Mouse (Mus musculus) adrenal gland, adult (tissue): Measurements from ENCODE around the gene Sdf2l1.
"Not testable (repeated sequence)": the region's sequence is repeated elsewhere in the genome, so short reads cannot be mapped to it uniquely, and the experiment has no call there.

ENCODE experiments used
- DNase-seq, 2 experiments: peaks; one replicate each; pipeline ENCODE4 v3.0.0; 2022 to 2023; ENCODE audit warnings: low spot score in 1 of 2; ENCODE audit not compliant: inconsistent age in 2 of 2

The Sdf2l1 gene

GRCm38 (mm10) chr16:17132089-17132905, at the start of gene Sdf2l1:
TSS of gene Sdf2l1 (minus strand) at chr16:17132383.
- DNase-seq = peak; percentile 97 to 99

GRCm38 (mm10) chr16:17181382-17181781, 49.2 kb upstream of the Sdf2l1 start:
- DNase-seq = peak in 1 of 2 experiments; percentile 67

DNA sequence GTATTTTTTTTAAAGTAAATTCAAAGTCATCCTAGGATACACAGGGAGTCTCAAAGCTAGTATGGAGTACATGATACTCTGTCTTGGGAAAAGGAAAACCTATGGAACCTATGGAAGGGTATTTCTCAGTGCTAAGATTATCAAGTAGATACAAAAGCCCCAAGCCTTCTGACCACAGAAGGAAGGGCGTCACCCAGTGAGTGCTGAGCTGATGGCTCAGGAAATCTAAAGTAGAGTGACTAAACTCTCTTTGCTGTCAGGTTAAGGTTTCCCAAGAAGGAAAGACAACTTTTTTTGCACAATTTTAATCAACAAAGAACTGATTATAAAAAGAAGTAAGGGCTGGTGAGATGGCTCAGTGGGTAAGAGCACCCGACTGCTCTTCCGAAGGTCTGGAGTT, 47.5 kb upstream of the Sdf2l1 start:
- DNase-seq = no peak

DNA sequence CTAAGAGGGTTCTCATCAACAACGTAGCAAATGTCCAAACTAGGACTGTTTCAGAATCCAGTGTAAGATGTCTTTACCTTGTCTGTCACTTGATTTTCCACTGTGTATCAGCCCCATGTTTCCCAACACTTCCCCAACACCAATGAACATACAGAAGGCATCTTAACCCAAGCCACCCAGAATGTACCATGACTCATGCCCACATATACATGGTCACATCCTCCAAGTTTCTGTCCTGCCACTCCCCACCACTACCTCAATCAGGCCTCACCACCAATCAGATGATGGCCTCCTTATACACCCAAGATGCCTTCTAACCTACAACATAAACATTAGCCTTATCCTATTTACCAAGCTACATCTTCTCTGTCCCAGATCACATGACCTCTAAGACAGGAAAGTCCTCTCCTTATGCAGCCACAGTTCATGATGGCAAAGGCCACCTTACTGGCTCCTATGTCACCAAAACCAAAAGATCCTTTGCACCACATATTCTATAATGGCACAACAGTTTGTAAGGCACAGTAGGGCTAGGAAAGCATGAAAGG, 45.5 kb upstream of the Sdf2l1 start:
- DNase-seq = no peak

DNA sequence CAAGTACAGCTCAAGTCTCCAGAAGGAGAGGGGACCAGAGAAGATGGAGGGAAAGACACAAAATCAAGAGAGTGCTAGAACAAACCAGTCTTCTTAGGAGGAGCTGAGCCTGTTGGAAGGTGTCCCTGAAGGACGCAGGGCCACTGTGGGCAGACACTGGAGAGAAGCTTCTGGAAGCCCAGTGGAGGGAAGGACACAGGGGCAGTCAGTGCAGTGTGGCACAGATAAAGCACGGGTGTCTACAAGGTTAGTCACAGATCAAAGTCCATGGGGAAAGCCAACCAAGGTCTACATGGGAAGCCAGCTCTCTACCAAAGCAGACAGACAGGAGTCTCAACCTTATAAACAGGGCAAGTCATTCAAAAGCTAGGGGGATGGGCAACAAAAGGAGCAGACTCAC, 43.6 kb upstream of the Sdf2l1 start:
- peak; percentile 54 to 80 for DNase-seq

DNA sequence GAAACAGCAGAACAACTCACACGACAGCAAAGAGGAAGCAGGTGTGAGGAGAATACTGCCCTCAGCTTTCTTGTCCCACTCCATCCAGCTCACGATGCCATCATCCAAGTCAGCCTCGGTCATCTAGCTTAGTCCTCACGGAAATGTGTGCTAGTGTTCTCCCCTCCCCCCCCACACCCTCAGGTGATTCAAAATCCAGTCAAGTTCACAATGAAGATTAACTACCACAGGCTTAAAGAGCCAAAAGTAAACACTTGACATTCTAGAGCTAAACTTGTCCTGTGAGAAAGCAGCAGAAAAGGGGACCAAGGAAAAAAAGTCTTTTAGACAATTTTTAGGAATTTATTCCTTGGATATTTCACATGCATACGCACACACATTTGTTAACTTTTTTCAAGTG, 35.9 kb upstream of the Sdf2l1 start:
- DNase-seq = no peak

- no peak for DNase-seq
Measured at GRCm38 (mm10) chr16:17167179-17167578, 35.0 kb upstream of the Sdf2l1 start.

DNA sequence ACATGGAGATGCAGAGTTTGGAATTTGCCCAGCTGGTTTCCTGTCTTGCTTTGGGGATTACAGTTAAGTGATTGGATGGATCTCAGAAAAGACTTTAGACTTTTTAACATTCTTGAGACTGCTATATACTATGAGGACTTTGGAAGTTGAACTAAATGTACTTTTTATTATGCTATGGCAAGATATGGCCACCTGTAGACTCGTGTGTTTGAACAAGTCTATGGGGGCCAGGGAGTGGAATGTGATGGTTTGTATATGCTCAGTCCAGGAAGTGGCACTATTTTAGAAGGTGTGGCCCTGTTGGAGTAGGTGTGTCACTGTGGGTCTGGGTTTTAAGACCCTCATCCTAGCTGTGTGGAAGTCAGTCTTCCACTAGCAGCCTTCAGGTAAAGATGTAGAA, 33.3 kb upstream of the Sdf2l1 start:
- DNase-seq = not testable (repeated sequence)

DNA sequence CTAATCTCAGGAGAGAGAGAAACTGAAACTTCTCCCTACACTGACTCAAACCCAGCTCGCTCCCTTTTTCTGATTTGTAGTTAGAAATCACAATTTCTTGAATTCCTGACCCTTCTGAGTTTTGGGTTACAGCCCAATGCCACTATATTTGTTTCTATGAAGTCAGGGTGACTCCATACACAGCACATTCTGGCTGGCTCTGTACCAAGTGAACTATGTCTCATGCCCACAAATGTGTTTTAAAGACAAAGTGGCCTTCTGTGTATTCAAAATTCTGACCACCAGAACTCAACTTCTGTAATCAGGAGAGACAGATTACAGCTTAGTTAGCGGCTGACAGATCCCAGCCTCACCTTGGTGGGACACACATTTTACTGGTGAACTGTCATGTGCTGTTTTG, 22.2 kb upstream of the Sdf2l1 start:
- DNase-seq = peak; percentile 46 to 80

- DNase-seq = no peak
Measured at GRCm38 (mm10) chr16:17151874-17152273, 19.7 kb upstream of the Sdf2l1 start.

- no peak for DNase-seq
Measured at GRCm38 (mm10) chr16:17150520-17151258, 18.5 kb upstream of the Sdf2l1 start.

- peak in 1 of 2 experiments; percentile 61 for DNase-seq
Measured at GRCm38 (mm10) chr16:17148084-17148483, 15.9 kb upstream of the Sdf2l1 start.

DNA sequence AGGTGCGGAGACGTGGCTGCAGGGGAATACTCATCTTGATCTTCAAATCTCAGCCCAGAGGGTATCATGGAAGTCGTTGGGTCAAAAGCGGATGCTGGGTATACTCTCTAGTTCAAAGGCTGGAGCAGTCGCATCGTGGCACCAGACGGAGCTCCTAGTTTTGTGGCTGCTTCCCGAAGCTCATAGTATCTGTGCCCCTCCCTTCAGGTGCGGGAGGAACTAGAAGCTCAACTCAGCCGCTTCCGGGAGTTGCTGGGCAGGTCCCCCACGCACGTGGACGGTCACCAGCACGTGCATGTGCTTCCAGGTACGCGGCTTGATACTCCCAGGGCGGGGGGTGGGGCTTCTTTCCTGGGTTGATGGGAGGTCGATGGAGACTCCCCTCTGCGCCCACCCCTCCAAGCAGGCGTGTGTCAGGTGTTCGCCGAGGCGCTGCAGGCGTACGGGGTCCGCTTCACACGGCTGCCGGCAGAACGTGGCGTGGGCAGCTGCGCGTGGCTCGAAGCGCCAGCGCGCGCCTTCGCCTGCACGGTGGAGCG, 15.3 kb upstream of the Sdf2l1 start:
- DNase-seq = peak; percentile 26 to 49

DNA sequence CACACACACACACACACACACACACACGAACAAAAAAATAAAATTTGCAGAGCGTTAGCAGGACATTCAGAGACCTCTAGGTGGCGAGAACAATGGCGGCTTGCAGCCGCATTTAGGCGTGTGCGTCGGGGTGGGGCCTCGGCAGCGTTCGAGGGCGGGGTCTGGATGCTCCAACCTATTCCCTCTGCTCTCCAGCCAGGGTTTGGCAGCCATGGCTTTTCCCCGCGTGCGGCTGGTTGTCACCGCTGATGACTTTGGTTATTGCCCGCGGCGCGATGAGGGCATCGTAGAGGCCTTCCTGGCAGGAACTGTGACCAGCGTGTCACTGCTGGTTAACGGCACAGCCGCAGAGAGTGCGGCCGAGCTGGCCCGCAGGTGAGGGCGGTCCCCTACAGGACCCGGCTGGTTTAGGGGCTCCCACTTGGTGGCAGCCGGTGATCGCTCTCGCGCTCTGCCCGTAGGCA, 14.6 kb upstream of the Sdf2l1 start, which contains the start of gene Ccdc116:
TSS of gene Ccdc116 (minus strand) at position 458 of the 464 bp plus-strand sequence.
- peak; percentile 81 to 91 for DNase-seq

- no peak for DNase-seq
Measured at GRCm38 (mm10) chr16:17144339-17144738, 12.2 kb upstream of the Sdf2l1 start, which contains the start of gene Ydjc. TSS of gene Ydjc (plus strand) at chr16:17144621.

- peak in 1 of 2 experiments; percentile 56 for DNase-seq
Measured at GRCm38 (mm10) chr16:17137355-17137754, 5.2 kb upstream of the Sdf2l1 start.

GRCm38 (mm10) chr16:17132906-17133200, 670 bp upstream of the Sdf2l1 start:
- no peak for DNase-seq

DNA sequence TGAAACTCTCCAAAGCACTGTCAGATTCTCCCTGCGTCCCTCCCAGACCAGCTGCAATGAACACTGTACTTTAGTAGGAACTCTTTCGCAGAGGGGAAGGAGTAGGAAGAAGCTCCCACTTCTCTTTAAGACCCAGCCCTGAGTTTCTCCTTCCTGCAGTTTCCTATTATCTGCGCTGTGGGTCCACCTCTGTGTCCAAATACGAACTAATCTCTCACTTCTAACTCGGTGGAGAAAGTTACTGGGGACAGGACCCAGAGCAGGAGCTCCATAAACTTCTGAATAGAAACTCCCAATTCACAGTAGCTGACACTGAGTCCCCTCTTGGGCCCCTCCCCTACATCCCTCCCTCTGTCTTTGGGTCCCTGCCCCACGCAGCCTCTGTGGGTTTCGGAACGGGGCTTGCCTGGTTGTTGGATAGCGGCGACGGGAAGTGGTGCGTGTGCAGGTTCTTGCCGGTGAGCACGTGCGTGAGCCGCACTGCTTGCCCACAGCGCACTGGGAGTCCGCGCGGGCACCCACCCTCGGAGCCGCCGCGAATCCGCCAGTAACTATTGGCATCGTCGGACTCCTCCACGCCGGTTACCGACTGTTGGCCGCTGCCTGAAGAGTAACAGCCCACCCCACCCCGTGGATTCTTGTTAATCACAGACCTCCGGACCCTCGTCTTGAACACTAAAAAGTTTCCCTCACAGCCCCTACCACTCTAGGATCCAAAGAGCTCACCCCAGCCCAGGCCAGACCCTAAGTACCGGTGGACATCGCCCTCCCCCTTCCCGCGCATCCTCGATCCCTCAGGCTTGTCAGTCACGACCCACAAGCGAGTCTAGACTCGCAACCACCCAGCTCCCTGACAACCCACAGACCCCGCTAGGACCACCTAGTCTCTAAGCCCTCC, 743 bp downstream of the Sdf2l1 start:
- no peak for DNase-seq

- DNase-seq = peak; percentile 35 to 79
Measured at GRCm38 (mm10) chr16:17127292-17127691, 4.9 kb downstream of the Sdf2l1 start.

DNA sequence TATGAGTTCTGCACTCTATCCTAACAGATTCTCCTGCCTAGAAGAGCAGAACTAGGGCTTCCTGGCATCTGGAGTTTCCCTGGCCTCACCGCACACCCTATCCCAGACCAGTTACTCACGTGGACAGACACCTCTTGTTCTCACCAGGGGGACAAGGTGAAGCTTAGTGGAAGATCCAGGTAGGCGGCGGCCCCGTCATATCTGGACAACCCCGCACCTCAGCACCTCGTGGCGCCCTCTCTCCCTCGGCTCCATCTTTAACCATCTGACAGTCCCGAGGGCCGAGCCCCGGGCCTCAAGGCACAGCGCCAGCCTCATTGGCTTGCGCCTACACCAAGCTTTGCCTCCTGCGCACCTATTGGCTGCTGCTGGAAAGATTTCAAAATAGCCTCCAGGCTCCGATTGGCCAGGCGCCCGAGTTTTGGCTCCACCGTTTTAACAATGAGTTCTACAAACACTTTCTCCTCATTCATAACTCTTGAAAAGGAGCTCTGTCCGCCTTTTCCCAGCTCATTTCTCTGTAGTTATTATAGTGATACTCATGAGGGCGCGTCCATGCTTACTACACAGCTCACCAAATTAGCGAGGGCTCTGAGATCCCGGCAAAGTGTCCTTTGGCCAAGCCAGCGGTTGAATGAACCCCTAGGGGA, 7.2 kb downstream of the Sdf2l1 start, which contains the start of gene 2610318N02Rik:
TSS of gene 2610318N02Rik (minus strand) at position 297 of the 650 bp plus-strand sequence.
- peak; percentile 77 to 93 for DNase-seq
